Mouse (Mus musculus): ENCODE measurements at regions not wholly inside any gene's neighbourhood (a gene's known extent, or its start where the extent isn't known, plus 50 kb on each side); places are given as distances from the start of the nearest gene placed in this dataset.

DNA sequence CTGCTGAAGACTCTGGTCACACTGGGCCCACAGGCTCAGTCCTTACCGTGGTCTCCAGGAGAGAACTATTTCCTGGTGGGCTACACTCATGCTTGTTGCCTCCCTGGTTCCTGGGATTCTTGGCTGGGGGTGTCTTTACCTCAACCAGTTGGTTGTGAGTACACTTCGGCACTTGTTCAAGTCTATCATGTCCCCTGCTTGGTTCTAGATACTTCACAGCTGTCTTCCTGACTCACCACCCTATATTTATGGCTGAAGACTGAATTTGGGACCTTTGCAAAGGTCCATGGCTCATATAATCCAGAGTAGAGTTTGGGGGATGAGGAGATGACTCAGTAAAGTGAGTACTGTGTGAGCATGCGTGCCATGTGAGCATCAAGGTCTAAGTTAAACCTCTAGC lies 245.0 kb upstream of the Habp2 start:
- 71% methylated on average over 3 of the region's 3 CpGs for WGBS (ENCODE audit: insufficient replicate concordance)
- Histone ChIP-seq H3K9ac (replicated peaks) (no peak overlapping the region), H3K9me3 (ENCODE audit: control insufficient read depth, low read length) (no peaks in the 10 kb centered on the region), H3K4me2 (ENCODE audit: low read depth) (no peak overlapping the region), H3K4me3 (ENCODE audit: insufficient read depth in 1 of 2, low read depth in 2 of 2, low read length in 2 of 2) (no peak overlapping the region), H3K36me3 (replicated peaks; ENCODE audit: control insufficient read depth, insufficient read depth, low read depth) (no peaks in the 10 kb centered on the region), H3K4me1 (replicated peaks; ENCODE audit: control insufficient read depth in 2 of 2, insufficient read depth in 2 of 2, low read length in 1 of 2) (no peaks in the 10 kb centered on the region), H3K27me3 (ENCODE audit: control insufficient read depth, insufficient read depth, low read length) (no peaks in the 10 kb centered on the region), H3K27ac (no peak overlapping the region)
- DNase-seq (ENCODE audit: low read depth in 3 of 3, low spot score in 3 of 3), result no peak
- no peak for ATAC-seq (ENCODE audit: insufficient read depth)
- TF ChIP-seq EP300 (IDR thresholded peaks at IDR 0.05; ENCODE audit: low read depth), result no peak
- no peak for TF ChIP-seq CTCF (IDR thresholded peaks at IDR 0.05; ENCODE audit: low read depth)

DNA sequence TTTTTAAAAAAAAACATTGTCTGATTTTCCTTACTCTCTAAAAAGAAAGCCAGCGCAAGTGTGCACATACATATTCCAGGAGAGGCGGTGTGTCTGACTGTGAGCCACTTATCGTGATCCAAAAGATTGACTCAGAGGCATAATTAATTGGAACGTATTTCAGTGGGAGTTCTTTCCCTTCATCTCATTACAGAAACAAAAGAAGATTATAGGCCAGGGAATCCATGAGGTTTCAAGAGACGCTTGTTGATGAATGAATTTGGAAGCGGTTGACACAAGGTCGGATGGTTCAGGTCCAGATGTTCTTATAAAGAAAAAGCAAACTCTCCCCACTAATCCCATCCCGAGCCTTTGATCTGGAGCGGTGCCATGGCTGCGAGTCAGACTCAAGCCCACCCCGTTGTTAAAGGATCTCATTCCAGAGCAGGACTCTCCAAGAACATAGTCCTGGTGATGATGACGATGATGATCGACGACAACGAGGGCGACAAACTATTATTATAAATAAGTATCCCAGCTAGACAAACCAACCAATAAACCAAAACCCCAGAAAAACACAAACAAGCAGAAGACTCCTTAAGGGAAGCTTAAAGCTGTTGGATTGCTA lies 240.1 kb upstream of the Habp2 start:
- DNase-seq (ENCODE audit: low read depth in 3 of 3, low spot score in 3 of 3) (no peak), ATAC-seq (ENCODE audit: insufficient read depth) (no peak)
- Histone ChIP-seq H3K9me3 (ENCODE audit: control insufficient read depth, low read length) (no peaks in the 10 kb centered on the region), H3K9ac (replicated peaks) (no peak overlapping the region), H3K4me3 (ENCODE audit: insufficient read depth in 1 of 2, low read depth in 2 of 2, low read length in 2 of 2) (no peak overlapping the region), H3K4me1 (replicated peaks; ENCODE audit: control insufficient read depth in 2 of 2, insufficient read depth in 2 of 2, low read length in 1 of 2) (no peaks in the 10 kb centered on the region), H3K4me2 (ENCODE audit: low read depth) (no peak overlapping the region), H3K27ac (no peak overlapping the region), H3K36me3 (replicated peaks; ENCODE audit: control insufficient read depth, insufficient read depth, low read depth) (no peaks in the 10 kb centered on the region), H3K27me3 (ENCODE audit: control insufficient read depth, insufficient read depth, low read length) (no peaks in the 10 kb centered on the region)
- 78% methylated on average over 16 of the region's 16 CpGs for WGBS (ENCODE audit: insufficient replicate concordance)
- TF ChIP-seq CTCF (IDR thresholded peaks at IDR 0.05; ENCODE audit: low read depth), result no peak
- no peak for TF ChIP-seq EP300 (IDR thresholded peaks at IDR 0.05; ENCODE audit: low read depth)

DNA sequence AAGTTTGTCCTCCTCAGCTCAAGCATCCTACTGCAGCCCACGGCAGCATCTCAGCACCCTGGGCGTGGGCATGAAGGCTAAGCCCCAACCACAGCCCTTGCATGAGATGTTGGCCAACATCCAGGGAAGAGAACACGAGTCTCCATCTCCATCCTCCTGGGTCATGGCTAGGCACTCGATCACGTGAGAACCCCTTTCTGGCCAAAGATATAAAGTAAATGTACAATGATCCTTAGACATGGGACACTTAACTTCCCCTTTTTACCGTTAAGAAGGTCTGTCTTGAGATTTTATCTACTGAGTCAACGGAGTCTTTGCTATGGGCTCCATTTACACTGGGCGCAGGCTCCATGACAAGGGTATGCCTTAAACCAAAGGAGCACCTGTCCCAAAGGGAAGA lies 232.8 kb upstream of the Habp2 start:
- WGBS (ENCODE audit: insufficient replicate concordance), result 44% methylated on average over 8 of the region's 8 CpGs
- Histone ChIP-seq H3K4me2 (ENCODE audit: low read depth) (no peak overlapping the region), H3K9ac (replicated peaks) (no peak overlapping the region), H3K4me3 (ENCODE audit: insufficient read depth in 1 of 2, low read depth in 2 of 2, low read length in 2 of 2) (no peak overlapping the region), H3K27ac (no peak overlapping the region), H3K4me1 (replicated peaks; ENCODE audit: control insufficient read depth in 2 of 2, insufficient read depth in 2 of 2, low read length in 1 of 2) (no peaks in the 10 kb centered on the region), H3K36me3 (replicated peaks; ENCODE audit: control insufficient read depth, insufficient read depth, low read depth) (no peaks in the 10 kb centered on the region), H3K9me3 (ENCODE audit: control insufficient read depth, low read length) (no peaks in the 10 kb centered on the region), H3K27me3 (ENCODE audit: control insufficient read depth, insufficient read depth, low read length) (no peaks in the 10 kb centered on the region)
- TF ChIP-seq CTCF (IDR thresholded peaks at IDR 0.05; ENCODE audit: low read depth) (no peak), EP300 (IDR thresholded peaks at IDR 0.05; ENCODE audit: low read depth) (no peak)
- ATAC-seq (ENCODE audit: insufficient read depth), result no peak
- DNase-seq (ENCODE audit: low read depth in 3 of 3, low spot score in 3 of 3), result no peak

DNA sequence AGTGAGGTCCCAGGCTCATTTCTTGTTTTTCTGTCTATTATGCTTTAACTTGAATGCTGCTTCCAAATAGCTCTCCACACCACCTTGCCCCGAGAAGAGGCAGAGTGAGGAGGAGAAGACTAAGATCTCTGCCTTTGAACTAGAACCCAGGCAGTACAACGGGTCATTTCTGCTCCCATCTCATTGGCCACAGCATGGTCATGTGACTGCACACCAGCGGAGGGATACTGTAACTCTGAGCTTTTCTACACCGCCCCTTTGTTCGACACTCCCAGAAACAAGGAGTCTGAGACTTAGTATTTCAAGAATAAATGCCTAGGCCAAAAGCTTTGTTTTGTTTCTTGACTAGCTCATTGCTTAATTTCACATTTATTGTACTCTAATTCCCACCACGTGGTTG lies 230.5 kb upstream of the Habp2 start:
- no peak for TF ChIP-seq EP300 (IDR thresholded peaks at IDR 0.05; ENCODE audit: low read depth)
- no peak for TF ChIP-seq CTCF (IDR thresholded peaks at IDR 0.05; ENCODE audit: low read depth)
- whole genome bisulfite sequencing (ENCODE audit: insufficient replicate concordance), result 61% methylated on average over 6 of the region's 6 CpGs
- ATAC-seq (ENCODE audit: insufficient read depth) (no peak), DNase-seq (ENCODE audit: low read depth in 3 of 3, low spot score in 3 of 3) (no peak)
- Histone ChIP-seq H3K4me1 (replicated peaks; ENCODE audit: control insufficient read depth in 2 of 2, insufficient read depth in 2 of 2, low read length in 1 of 2) (no peaks in the 10 kb centered on the region), H3K27ac (no peak overlapping the region), H3K27me3 (ENCODE audit: control insufficient read depth, insufficient read depth, low read length) (no peaks in the 10 kb centered on the region), H3K9me3 (ENCODE audit: control insufficient read depth, low read length) (no peaks in the 10 kb centered on the region), H3K4me3 (ENCODE audit: insufficient read depth in 1 of 2, low read depth in 2 of 2, low read length in 2 of 2) (no peak overlapping the region), H3K9ac (replicated peaks) (no peak overlapping the region), H3K4me2 (ENCODE audit: low read depth) (no peak overlapping the region), H3K36me3 (replicated peaks; ENCODE audit: control insufficient read depth, insufficient read depth, low read depth) (no peaks in the 10 kb centered on the region)

DNA sequence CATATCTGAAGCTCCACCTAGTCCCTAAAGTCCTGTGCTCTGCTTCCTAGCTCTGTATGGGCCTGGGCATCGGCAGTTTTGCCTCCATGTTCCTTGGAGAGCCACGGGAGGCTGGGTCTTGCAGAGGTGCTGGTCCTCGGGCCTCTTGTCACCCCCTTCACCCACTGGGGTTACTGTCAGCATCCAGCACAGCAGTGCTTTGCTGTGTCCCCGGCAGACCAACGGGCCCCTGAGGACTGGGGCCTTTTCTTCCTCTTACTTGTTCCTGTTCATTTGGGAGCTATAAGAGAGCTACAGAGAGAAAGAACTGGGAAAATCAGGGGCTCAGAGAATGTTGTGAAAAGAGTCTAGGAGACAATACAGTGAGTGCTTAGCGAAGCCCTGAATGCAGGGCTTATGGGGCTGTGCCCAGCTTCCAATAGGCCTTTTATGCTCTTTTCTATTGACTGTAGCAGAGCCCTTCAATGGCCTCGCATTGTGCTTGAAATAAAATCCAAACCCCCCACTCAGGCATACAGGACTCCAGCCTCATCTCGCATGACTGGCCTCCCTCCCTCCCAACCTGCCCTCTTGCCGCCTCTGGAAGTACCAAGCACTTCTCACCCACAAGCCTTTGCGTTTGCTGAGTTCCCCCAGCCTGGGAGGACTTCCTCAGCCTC lies 224.9 kb upstream of the Habp2 start:
- Histone ChIP-seq H3K4me3 (ENCODE audit: insufficient read depth in 1 of 2, low read depth in 2 of 2, low read length in 2 of 2) (no peak overlapping the region), H3K27me3 (ENCODE audit: control insufficient read depth, insufficient read depth, low read length) (no peaks in the 10 kb centered on the region), H3K36me3 (replicated peaks; ENCODE audit: control insufficient read depth, insufficient read depth, low read depth) (no peaks in the 10 kb centered on the region), H3K4me1 (replicated peaks; ENCODE audit: control insufficient read depth in 2 of 2, insufficient read depth in 2 of 2, low read length in 1 of 2) (no peaks in the 10 kb centered on the region), H3K9ac (replicated peaks) (no peak overlapping the region), H3K4me2 (ENCODE audit: low read depth) (no peak overlapping the region), H3K9me3 (ENCODE audit: control insufficient read depth, low read length) (no peaks in the 10 kb centered on the region), H3K27ac (no peak overlapping the region)
- WGBS (ENCODE audit: insufficient replicate concordance), result 53% methylated on average over 10 of the region's 10 CpGs
- no peak for ATAC-seq (ENCODE audit: insufficient read depth)
- no peak for TF ChIP-seq CTCF (IDR thresholded peaks at IDR 0.05; ENCODE audit: low read depth)
- TF ChIP-seq EP300 (IDR thresholded peaks at IDR 0.05; ENCODE audit: low read depth), result no peak
- DNase-seq (ENCODE audit: low read depth in 3 of 3, low spot score in 3 of 3), result no peak
